Mouse (Mus musculus): Measurements from ENCODE around the gene Gys1. TPM values are rescaled to one million over a fixed set of nuclear protein-coding genes. Genes with fewer than 3 reads are reported as not detected.

Gene Gys1
- total RNA-seq, 1 experiment = 26.1 TPM

GRCm38 (mm10) chr7:45409497-45410163 lies 25.0 kb upstream of the Gys1 start:
- Histone ChIP-seq H3K4me1 (ENCODE audit: control insufficient read depth in 2 of 2, insufficient read depth in 2 of 2, low read length in 2 of 2, poor library complexity in 1 of 2) (peaks cover 5 to 11% of the 10 kb centered on the region in 2 experiments; a peak in 3 of 4 replicates), H3K9ac (ENCODE audit: insufficient read depth, low read depth, low read length, poor library complexity, severe bottlenecking) (no peak overlapping the region), H3K9me3 (ENCODE audit: control insufficient read depth, insufficient read depth, low read depth, low read length) (no peaks in the 10 kb centered on the region), H3K36me3 (ENCODE audit: control insufficient read depth, insufficient read depth, low read length, poor library complexity, severe bottlenecking) (no peaks in the 10 kb centered on the region), H3K27ac (ENCODE audit: insufficient read depth, low read depth, low read length, poor library complexity, severe bottlenecking) (no peak overlapping the region), H3K4me3 (ENCODE audit: insufficient read depth in 1 of 2, low read depth in 1 of 2, low read length in 2 of 2, poor library complexity in 1 of 2, severe bottlenecking in 1 of 2) (no peak overlapping the region)
- DNase-seq (ENCODE audit: low read depth, low spot score) = no peak
- TF ChIP-seq MAFK (IDR thresholded peaks at IDR 0.05; ENCODE audit: insufficient read depth, low read depth, low read length) = no peak
- TF ChIP-seq ZC3H11A (IDR thresholded peaks at IDR 0.05; ENCODE audit: borderline replicate concordance, low read depth, low read length) = no peak
- TF ChIP-seq HCFC1 (IDR thresholded peaks at IDR 0.05; ENCODE audit: borderline replicate concordance, insufficient read depth, low read length) = no peak
- TF ChIP-seq CHD2 (IDR thresholded peaks at IDR 0.05; ENCODE audit: low read depth, low read length) = no peak
- no peak for TF ChIP-seq ZNF384 (IDR thresholded peaks at IDR 0.05; ENCODE audit: low read depth, low read length)
- in situ Hi-C loops (cut with MboI; ENCODE audit: low sequenced_read_pairs in 2 of 2, unreplicated experiment in 2 of 2) = no loop called here

GRCm38 (mm10) chr7:45412421-45412820 lies 22.2 kb upstream of the Gys1 start:
- Histone ChIP-seq H3K9ac (ENCODE audit: insufficient read depth, low read depth, low read length, poor library complexity, severe bottlenecking) (no peak overlapping the region), H3K36me3 (ENCODE audit: control insufficient read depth, insufficient read depth, low read length, poor library complexity, severe bottlenecking) (no peaks in the 10 kb centered on the region), H3K4me3 (ENCODE audit: insufficient read depth in 1 of 2, low read depth in 1 of 2, low read length in 2 of 2, poor library complexity in 1 of 2, severe bottlenecking in 1 of 2) (no peak overlapping the region), H3K4me1 (ENCODE audit: control insufficient read depth in 2 of 2, insufficient read depth in 2 of 2, low read length in 2 of 2, poor library complexity in 1 of 2) (peaks cover 0 to 15% of the 10 kb centered on the region in 2 experiments; a peak in 3 of 4 replicates), H3K9me3 (ENCODE audit: control insufficient read depth, insufficient read depth, low read depth, low read length) (no peaks in the 10 kb centered on the region), H3K27ac (ENCODE audit: insufficient read depth, low read depth, low read length, poor library complexity, severe bottlenecking) (no peak overlapping the region)
- in situ Hi-C loops (cut with MboI; ENCODE audit: low sequenced_read_pairs in 2 of 2, unreplicated experiment in 2 of 2) = no loop called here
- no peak for TF ChIP-seq ZC3H11A (IDR thresholded peaks at IDR 0.05; ENCODE audit: borderline replicate concordance, low read depth, low read length)
- TF ChIP-seq ZNF384 (IDR thresholded peaks at IDR 0.05; ENCODE audit: low read depth, low read length) = no peak
- no peak for TF ChIP-seq CHD2 (IDR thresholded peaks at IDR 0.05; ENCODE audit: low read depth, low read length)
- no peak for TF ChIP-seq HCFC1 (IDR thresholded peaks at IDR 0.05; ENCODE audit: borderline replicate concordance, insufficient read depth, low read length)
- TF ChIP-seq MAFK (IDR thresholded peaks at IDR 0.05; ENCODE audit: insufficient read depth, low read depth, low read length) = no peak
- DNase-seq (ENCODE audit: low read depth, low spot score) = no peak

- Histone ChIP-seq H3K4me1 (ENCODE audit: control insufficient read depth in 2 of 2, insufficient read depth in 2 of 2, low read length in 2 of 2, poor library complexity in 1 of 2) (peaks cover 2 to 19% of the 10 kb centered on the region in 2 experiments; a peak in 2 of 4 replicates), H3K36me3 (ENCODE audit: control insufficient read depth, insufficient read depth, low read length, poor library complexity, severe bottlenecking) (no peaks in the 10 kb centered on the region), H3K9ac (ENCODE audit: insufficient read depth, low read depth, low read length, poor library complexity, severe bottlenecking) (peak within 1 kb of the TSS; percentile 74), H3K4me3 (ENCODE audit: insufficient read depth in 1 of 2, low read depth in 1 of 2, low read length in 2 of 2, poor library complexity in 1 of 2, severe bottlenecking in 1 of 2) (peak within 1 kb of the TSS; percentile 61 to 74), H3K27ac (ENCODE audit: insufficient read depth, low read depth, low read length, poor library complexity, severe bottlenecking) (peak within 1 kb of the TSS; percentile 22; the same call in 1 of the 2 replicates), H3K9me3 (ENCODE audit: control insufficient read depth, insufficient read depth, low read depth, low read length) (no peaks in the 10 kb centered on the region)
- DNase-seq (ENCODE audit: low read depth, low spot score) = no peak
- in situ Hi-C loops (cut with MboI; ENCODE audit: low sequenced_read_pairs in 2 of 2, unreplicated experiment in 2 of 2) = no loop called here
- no peak for TF ChIP-seq ZNF384 (IDR thresholded peaks at IDR 0.05; ENCODE audit: low read depth, low read length)
- TF ChIP-seq HCFC1 (IDR thresholded peaks at IDR 0.05; ENCODE audit: borderline replicate concordance, insufficient read depth, low read length) = no peak
- TF ChIP-seq MAFK (IDR thresholded peaks at IDR 0.05; ENCODE audit: insufficient read depth, low read depth, low read length) = no peak
Observed at GRCm38 (mm10) chr7:45413113-45413863, 21.4 kb upstream of the Gys1 start, which contains the start of gene Ntf5. Ntf5 (plus strand) TSS chr7:45413695.

GRCm38 (mm10) chr7:45413864-45414739 lies 20.5 kb upstream of the Gys1 start:
- no peak for DNase-seq (ENCODE audit: low read depth, low spot score)
- Histone ChIP-seq H3K36me3 (ENCODE audit: control insufficient read depth, insufficient read depth, low read length, poor library complexity, severe bottlenecking) (no peaks in the 10 kb centered on the region), H3K27ac (ENCODE audit: insufficient read depth, low read depth, low read length, poor library complexity, severe bottlenecking) (no peak overlapping the region), H3K9ac (ENCODE audit: insufficient read depth, low read depth, low read length, poor library complexity, severe bottlenecking) (peak overlapping the region; percentile 18; the same call in 1 of the 2 replicates), H3K9me3 (ENCODE audit: control insufficient read depth, insufficient read depth, low read depth, low read length) (no peaks in the 10 kb centered on the region), H3K4me1 (ENCODE audit: control insufficient read depth in 2 of 2, insufficient read depth in 2 of 2, low read length in 2 of 2, poor library complexity in 1 of 2) (peaks cover 2 to 24% of the 10 kb centered on the region in 2 experiments; a peak in 2 of 4 replicates), H3K4me3 (ENCODE audit: insufficient read depth in 1 of 2, low read depth in 1 of 2, low read length in 2 of 2, poor library complexity in 1 of 2, severe bottlenecking in 1 of 2) (peak overlapping the region; percentile 61 to 74)
- in situ Hi-C loops (cut with MboI; ENCODE audit: low sequenced_read_pairs in 2 of 2, unreplicated experiment in 2 of 2) = no loop called here
- TF ChIP-seq HCFC1 (IDR thresholded peaks at IDR 0.05; ENCODE audit: borderline replicate concordance, insufficient read depth, low read length) (no peak), ZNF384 (IDR thresholded peaks at IDR 0.05; ENCODE audit: low read depth, low read length) (peak; percentile 85)
